Mouse (Mus musculus): ENCODE data around the gene Eif5a. TPM values are rescaled to one million over a fixed set of nuclear protein-coding genes. Genes with fewer than 3 reads are reported as not detected.
A peak's percentile ranks its signal among the peaks of the same experiment; 100 is the strongest.

Gene Eif5a
- total RNA-seq, 2 experiments from 2014 or later = 434 to 455 TPM

DNA sequence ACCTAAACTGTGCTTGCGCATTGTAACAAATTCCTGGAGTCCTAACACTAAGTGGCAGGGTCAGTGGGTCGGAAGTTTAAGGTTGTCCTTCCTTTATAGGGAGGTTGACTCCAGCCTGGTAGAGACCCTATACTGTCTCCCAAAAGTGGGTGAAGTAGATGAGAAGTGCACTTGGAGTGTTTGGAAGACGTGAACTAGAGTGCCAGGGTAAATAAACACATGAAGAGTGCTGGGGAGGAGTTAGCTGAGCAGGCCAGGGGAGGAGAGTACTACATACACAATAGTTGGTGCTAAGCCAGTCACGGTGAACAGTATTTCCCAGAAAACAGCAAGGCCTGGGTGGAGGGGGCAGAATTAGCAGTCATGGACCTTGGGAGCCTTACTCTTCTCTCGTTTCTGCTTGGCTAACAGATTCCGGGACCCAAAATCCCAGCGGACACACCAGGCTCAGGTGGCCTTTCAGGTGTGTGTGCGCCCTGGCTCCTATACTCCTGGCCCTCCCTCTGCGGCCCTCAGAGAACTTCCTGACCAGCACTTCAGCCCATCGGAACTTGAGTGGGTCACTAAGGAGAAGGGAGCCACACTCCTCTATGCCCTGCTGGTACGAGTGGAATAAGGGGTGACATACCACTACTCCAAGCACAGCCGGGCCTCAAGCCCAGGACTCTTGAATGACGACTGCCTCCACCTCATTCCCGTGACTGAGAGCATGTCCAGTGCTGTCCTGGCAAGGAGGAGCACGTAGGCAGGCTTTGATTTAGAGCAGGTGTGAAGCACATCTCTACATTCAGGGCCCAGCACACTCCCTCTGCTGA, 8.8 kb downstream of the Eif5a start:
- intact Hi-C loops (cut with DNase I) = loop anchor here (1.0 to 10.0 kb wide), 2 partner anchors 10 to 808 kb away; no protein-coding TSS in a partner anchor
- DNase-seq = no peak

DNA sequence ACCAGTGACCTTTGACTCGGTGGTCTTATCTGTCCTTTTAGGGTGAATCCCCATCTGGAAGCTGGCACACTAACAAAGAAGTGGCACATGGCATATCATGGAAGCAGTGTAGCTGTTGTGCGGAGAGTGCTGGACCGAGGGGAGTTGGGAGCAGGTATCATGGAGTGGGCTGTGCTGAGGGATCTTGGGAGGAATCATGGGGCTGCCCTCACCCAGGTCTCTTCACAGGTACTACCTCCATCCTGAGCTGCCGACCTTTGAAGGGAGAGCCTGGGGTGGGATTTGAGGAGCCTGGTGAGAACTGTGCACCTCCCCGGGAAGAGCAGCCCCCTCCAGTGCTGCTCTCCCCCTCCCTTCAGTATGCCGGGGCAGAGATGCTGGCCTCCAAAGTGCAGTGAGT, 10.1 kb downstream of the Eif5a start:
- DNase-seq = no peak
- intact Hi-C loops (cut with DNase I) = loop anchor here (10.0 kb wide), 1 partner anchor 807 kb away; no protein-coding TSS in a partner anchor

DNA sequence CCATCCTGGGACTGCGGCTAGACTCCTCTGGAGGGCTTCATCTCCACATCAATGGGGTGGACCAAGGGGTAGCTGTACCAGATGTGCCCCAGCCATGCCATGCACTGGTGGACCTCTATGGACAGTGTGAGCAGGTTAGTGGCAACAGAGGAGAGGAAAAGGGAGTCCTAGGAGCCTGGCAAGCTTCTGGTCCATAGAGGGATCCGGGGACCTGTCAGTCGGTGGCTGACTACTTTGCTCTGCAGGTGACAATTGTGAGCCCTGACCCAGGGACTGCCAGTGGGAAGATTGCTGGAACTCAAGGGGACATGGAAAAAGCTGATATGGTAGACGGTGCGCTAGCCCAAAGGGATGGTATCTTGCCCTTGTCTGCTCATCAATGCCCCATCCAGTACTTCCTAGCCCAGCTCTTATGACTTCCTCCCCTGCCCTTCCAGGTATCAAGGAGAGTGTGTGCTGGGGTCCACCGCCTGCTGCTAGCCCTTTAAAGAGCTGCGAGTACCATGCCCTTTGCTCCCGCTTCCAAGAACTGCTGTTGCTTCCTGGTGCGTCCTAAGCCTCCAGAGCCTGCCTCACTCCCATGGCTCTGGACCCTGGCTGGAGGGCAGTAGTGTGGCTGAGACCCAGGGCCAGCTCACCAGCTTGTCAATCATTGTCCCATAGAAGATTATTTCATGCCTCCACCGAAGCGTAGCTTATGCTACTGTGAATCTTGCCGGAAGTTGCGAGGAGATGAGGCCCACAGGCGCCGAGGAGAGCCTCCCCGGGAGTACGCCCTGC, 10.8 kb downstream of the Eif5a start:
- intact Hi-C loops (cut with DNase I) = loop anchor here (10.0 kb wide), 1 partner anchor 806 kb away; no protein-coding TSS in a partner anchor
- no peak for DNase-seq

DNA sequence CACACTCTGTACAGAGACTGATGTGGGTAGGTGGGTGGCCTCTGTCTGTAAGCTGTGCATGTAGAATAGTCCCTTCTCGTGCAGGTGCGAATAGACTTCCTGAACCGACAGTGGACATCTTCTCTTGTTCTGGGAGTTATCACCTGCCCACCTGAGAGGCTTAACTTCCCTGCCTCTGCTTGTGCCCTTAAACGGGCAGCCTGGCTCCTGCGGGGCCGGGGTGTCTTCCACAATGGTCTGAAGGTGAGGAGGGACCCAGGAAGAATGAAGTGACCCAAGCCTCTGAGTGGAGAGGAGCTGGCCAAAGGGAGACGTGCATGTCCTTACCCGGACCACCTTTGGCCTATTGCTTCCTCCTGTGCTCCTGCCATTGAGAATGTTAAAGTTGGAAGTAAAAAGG, 11.6 kb downstream of the Eif5a start:
- intact Hi-C loops (cut with DNase I) = loop anchor here (10.0 kb wide), 1 partner anchor 805 kb away; no protein-coding TSS in a partner anchor
- no peak for DNase-seq

DNA sequence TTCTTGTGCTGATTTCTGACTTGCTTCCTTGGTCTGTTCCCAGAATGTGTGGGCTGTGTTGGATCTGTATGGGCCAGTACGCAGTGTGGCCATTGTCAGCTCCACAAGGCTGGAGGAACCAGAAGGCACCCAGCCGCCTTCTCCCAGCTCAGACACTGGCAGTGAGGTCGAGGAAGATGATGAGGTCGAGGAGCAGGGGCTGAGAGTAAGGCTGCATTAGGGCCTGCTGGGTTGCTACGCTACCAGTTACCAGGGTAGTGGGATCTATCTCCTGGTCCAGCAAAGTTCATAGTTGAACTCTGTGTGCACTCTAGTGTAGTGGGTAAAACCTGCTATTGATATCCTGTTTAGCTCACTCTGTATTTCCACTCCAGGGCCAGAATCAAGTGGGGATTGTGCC, 12.6 kb downstream of the Eif5a start:
- intact Hi-C loops (cut with DNase I) = no loop called here
- DNase-seq = no peak

DNA sequence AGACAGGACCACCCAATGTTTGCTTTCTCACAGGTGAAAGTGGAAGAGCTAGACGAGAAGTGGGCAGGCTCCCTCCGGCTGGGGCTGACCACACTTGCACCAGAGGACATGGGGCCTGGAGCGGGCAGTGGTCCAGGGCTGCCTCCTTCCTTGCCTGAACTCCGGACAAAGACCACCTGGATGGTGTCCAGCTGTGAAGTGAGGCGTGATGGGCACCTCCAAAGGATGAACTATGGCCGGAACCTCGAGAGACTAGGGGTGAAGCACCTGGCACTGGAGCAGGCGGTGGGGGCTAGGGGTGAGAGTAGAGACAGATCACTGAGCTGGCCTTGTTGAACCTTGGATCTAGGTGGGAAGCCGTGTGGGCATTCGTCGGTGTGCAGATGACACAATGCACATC, 13.1 kb downstream of the Eif5a start:
- DNase-seq = no peak
- intact Hi-C loops (cut with DNase I) = no loop called here

DNA sequence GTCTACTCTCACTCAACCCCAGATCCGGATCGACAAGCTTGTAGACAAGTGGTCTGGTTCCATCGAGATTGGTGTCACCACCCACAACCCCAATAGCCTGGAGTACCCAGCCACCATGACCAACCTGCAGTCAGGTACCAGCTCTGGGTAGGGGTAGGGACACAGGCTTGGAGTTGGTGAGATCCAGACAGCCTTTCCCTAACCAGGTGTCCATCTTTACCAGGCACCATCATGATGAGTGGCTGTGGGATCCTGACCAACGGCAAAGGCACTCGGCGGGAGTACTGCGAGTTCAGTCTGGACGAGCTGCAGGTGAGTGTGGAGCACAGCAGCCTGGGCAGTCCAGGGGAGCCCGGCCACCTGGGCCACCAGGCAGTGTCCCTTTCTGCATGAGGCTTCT, 17.4 kb downstream of the Eif5a start:
- intact Hi-C loops (cut with DNase I) = no loop called here
- no peak for DNase-seq

DNA sequence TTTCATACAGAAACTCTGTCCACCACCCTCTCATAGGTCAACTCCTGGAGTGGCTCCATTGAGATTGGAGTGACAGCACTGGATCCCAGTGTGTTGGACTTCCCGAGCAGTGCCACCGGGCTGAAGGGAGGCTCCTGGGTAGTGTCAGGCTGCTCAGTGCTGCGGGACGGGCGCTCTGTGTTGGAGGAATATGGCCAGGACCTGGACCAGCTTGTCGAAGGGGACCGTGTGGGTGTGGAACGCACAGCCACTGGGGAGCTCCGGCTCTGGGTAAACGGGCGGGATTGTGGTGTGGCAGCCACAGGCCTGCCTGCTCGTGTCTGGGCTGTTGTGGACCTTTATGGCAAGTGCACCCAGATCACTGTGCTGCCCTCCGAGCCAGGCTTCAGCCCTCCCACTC, 18.8 kb downstream of the Eif5a start:
- DNase-seq = no peak

DNA sequence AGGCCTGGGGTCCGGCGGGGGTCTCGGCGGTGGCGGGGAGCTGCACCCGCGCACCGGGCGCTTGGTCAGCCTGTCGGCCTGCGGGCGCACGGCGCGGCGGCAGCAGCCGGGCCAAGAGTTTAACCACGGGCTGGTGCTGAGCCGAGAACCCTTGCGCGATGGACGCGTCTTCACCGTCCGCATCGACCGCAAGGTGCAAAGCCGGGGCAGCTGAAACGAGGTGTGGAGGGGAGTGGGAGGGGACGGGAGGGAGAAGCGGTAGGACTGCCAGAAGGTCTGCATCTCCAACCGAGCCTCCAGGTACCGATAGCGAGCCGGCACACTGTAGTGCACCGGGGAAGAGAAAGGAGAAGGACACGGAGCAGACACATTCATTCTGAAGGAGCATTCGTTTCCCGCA, 19.8 kb downstream of the Eif5a start:
- intact Hi-C loops (cut with DNase I) = loop anchor here (2.0 kb wide), 1 partner anchor 63 kb away; the partner anchor contains the start of gene Tmem256
- DNase-seq = no peak

More for the DNA sequence above, 18.8 kb downstream of the Eif5a start:
- intact Hi-C loops (cut with DNase I) = loop anchor here (1.0 kb wide), 1 partner anchor 10 kb away; the partner anchor contains the start of gene Gps2

DNA sequence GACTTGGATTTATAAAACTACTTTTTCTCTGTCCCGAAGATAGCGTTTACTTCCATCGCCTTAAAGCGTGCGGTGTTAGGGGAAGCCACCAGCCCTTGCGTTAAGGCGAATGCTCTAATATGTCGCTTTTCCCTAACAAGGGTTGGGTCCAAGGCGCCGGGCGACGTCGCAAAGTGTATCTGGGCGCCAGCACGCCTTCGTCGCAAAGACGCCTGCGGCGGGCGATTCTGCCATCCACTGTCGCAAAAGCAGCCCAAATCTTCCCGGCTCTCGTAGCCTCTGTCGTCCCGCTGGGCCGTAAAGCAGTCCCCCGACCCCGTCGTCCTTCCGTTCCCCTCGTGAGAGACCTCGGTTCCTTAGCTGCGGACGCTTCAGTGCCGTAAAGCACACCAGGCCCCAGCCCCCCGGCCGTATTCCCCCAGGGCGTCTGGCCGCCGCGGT, 20.3 kb downstream of the Eif5a start:
- peak; percentile 91 to 92 for DNase-seq
- intact Hi-C loops (cut with DNase I) = loop anchor here (2.0 kb wide), 1 partner anchor 63 kb away; the partner anchor contains the start of gene Tmem256

DNA sequence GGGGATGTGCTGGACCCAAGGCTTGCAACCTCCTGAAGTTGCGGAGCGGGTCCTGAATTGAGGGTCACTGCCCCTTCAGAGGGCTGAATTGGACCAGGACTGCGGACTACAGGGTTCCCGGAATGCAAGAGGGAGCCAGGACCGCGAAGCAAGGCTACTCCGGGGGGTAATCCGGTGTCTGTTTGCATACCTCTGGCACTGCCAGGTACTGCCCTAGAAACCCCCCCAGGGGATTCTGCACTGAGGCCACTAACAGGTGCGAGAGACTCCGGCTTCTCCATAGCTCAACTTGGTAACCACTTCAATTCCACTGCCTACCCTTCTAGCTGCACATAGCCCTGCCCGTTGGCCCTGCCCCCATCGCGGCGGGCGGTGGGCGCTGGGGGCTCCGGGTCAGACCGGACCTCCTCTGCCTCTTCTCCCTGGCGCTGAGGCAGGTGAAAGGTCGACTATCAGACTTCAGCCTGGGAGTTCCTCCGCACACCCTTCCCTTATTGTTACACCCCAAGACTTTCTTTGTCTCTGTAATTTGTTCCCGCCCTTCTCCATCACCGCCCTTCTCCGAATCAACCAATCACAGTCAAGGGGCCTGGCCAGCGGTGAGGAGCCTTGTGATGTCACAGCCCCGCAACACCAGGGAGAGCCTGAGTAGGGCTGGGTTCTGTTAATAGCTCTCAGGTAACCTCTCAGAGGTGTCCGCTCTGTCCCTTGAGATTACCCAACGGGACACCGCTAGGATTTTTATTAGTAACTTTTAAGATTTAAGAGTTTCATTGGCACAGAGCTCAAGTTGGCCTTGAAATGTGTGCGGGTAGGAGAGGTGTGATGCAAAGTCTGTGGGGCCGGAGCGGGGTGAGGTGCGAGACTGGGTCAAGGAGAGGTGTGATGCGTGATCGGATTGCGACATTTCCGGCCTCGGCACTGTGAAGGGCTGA, 21.0 kb downstream of the Eif5a start, which contains the start of the genes 2810408A11Rik and Neurl4:
Gene 2810408A11Rik (minus strand): TSS at position 517 of the 935 bp plus-strand sequence.
Gene Neurl4 (plus strand): TSS at position 602 of the 935 bp plus-strand sequence.
- peak; percentile 83 to 86 for DNase-seq
- intact Hi-C loops (cut with DNase I) = loop anchor here (2.0 kb wide), 1 partner anchor 62 kb away; the partner anchor contains the start of gene Tmem256

DNA sequence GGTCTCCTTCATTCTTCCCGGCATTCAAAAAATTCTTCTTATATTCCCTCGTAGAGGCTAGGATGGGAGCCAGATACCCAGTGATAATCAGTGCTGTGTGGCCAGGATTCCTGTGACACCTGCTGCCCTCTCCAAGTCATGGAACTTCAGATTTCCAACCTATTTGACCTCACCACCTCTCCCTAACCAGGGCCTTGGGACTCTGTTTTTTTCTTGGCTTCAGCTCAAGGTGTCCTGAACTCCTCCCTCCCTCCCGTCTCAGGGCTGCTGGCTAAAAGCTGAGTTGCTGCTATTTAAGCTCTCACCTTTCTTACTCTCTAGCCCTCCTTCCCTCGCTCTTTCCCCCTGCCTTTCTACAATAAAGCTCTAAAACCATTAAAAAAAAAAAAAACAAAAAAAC, 21.9 kb downstream of the Eif5a start:
- intact Hi-C loops (cut with DNase I) = loop anchor here (2.0 kb wide), 1 partner anchor 61 kb away; the partner anchor contains the start of gene Tmem256
- DNase-seq = no peak

DNA sequence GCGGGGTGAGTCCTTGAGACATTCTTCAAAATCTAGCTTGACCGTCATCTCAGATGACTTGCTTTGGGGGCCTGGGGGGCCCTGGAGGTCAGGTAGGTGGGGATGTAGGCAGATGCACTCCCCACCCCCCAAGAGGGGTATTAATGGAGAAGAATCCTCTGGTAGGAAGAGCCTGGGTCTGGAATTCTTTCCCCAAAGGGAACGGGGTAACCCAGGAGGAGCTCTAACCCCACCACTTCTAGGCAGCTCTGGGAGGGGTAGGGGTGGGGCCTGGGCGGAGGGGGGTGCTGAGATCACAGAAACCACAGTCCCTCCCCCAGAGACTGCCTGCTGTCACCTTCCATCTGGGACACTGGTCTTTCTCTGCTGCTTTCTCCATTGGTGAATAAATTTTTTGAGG, 26.5 kb downstream of the Eif5a start, which contains the start of gene Acap1:
Gene Acap1 (minus strand): TSS at position 249 of the 400 bp plus-strand sequence.
- intact Hi-C loops (cut with DNase I) = no loop called here
- DNase-seq = peak in 1 of 2 experiments; percentile 1

DNA sequence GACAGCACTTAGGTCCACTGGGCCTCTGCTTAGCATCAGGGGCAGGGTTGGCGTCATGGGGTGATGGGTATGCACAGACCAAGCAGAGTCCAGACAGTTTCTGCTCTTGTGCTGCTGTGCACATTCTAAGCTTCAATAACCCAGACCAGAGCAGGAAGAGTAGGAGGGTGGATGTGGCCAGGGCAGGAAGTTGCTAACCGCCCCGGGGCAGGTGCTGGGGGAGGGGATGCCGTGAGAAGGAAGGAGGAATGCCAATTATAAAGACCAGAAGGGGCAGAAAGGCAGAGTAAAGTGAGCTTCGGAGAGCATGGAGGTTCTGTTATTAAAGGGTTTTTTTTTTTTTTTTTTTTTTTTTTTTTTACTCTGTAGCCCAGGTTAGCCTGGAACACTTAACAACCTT, 27.1 kb downstream of the Eif5a start:
- peak in 1 of 2 experiments; percentile 9 for DNase-seq
- intact Hi-C loops (cut with DNase I) = no loop called here

DNA sequence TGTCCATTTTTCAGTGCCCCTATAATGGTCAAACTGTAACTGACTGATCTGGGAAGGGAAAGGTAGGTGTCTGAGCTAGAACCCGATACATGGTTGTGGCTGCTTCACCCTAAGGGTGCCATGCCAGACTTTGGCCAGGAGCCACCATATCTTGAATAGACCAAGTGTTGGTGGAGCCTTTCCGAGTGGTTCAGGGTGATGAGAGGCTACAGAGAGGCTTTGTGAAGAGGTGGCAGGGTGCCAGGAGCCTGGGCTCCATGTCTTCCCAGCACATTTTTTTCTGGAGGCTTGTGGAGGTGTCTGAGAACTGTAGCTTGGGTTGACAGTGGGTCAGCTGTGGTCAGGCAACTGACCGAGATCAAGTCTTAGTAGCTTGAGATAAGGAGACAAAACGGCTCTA, 30.3 kb downstream of the Eif5a start:
- intact Hi-C loops (cut with DNase I) = no loop called here
- peak in 1 of 2 experiments; percentile 20 for DNase-seq

DNA sequence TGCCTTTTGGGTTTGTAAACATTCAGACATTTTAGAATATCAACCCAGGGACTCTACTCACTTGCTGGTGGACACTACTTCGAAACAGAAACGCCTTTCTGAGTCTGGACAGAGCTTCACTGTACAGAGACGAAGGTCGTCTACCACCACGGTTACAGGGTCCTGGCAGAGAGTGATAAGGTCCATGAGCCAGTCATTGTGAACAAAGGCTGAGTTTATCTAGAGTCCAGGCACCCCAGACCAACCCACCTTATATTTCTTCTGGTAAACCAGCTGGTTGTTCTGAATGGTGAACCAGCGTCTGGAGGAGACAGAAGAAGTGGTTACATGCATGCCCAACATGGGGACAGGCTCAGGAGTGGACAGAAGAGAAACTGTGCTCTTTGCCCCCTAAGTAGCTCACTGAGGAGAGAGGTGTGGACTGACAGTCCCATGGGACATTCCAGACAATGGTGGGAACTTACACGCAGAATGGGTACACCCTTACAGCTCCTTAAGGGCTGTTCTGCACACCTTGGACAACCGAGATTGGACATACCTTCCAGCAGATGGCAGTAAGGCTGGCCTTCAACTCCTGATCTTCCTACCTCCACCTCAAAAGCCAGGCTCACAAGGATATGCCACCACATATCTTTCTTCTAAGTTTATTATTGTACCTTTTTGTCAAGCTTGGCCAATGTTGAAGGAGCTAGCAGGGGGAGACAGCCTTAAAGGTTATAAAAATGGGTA, 34.7 kb downstream of the Eif5a start:
- intact Hi-C loops (cut with DNase I) = no loop called here
- no peak for DNase-seq

DNA sequence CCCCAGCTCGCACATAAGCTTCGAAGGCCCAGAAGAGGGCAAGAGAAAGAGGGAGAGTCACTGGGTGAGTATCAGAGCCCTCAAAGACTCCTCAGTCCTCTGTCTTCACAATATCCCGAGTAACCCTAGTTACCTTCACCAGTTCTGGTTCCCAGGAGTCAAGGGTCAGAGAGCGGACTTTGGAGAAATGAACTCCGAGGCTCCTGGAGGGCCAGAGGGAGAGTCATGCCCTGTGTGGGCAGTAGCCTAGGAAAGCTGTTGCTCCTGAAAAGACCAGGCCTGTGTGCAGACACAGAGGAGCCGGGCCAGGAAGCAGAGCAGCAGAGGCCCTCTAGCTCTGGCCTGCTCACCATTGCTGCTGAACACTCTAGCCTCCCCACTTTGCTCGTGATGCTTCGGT, 37.1 kb downstream of the Eif5a start:
- DNase-seq = no peak
- intact Hi-C loops (cut with DNase I) = no loop called here

DNA sequence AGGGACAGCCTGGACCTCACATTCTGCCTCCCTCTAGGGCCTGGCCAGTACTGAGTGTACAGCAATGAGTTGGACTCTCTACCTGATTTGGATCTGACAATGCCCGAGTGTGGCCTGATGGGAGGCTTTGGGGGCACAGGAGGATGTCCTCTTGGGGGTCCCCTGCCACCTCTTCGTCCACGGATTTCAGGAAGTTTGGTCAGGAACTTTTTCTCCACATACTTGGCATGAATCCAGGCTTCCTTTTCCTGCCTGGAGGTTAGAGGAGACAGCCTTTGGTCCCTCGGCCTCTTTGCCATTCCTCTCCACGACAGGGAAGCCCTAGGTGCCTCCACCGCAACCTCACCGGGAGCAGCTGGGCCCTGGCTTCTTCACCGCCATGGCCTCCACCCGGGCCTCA, 37.5 kb downstream of the Eif5a start:
- DNase-seq = no peak

More for the DNA sequence above, 37.5 kb downstream of the Eif5a start:
- intact Hi-C loops (cut with DNase I) = no loop called here
